Mouse (Mus musculus) right cerebral cortex, adult 2 months (tissue): Measurements from ENCODE around the gene Tbcb.
A peak's percentile ranks its signal among the peaks of the same experiment; 100 is the strongest.
"Not testable (repeated sequence)": the region's sequence is repeated elsewhere in the genome, so short reads cannot be mapped to it uniquely, and the experiment has no call there.

Experiments used
- DNase-seq, 2 experiments: peaks; one replicate each; pipeline ENCODE4 v3.0.0; 2021 to 2022; ENCODE audit warnings: low spot score in 2 of 2

Gene Tbcb

DNA sequence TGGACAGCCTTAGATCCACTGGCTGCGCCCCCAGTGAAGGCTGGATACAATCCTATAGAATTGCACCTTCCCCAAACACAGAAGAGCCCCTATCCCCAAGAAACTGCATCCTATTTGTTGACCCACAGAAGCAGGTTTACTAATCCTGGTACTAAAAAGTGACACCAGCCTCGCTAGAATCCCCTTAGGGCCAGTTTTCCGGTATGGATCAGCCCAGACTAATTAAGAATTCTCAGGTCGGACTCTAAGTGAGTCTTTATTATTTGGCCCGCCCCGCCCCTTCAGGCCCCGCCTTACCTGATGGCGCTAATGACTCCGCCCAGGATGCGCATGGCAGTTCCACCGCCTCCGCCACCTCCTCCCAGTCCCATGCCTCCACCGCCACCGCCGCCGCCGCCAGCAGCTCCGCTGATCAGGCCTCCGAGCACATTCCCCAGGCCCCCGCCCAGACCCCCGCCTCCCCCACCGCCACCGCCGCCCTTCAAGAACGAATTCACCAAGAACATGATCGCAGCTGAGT is 38.4 kb downstream of the Tbcb start:
- peak; percentile 66 to 72 for DNase-seq

DNA sequence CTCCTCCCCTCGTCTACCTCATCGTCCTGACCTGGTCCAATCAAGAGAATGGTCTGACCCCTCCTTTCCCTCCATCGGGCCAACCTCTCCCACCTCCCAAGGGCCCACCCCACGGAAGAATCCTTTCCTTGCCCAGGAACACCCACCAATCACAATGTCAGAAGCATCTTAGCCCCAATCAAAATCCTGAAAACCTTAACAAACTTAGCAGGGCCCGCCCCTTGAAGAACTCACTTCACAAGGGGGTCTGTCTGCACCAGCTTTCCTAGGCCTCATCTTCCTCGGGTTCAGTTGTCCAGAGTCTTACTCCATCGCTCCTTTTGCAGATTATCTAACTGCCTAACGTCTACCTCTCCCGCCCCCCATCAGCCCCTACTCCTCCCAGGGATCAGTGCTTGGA is 39.1 kb downstream of the Tbcb start:
- DNase-seq: no peak

GRCm38 (mm10) chr7:30192088-30192487 is 40.0 kb downstream of the Tbcb start:
- no peak for DNase-seq

DNA sequence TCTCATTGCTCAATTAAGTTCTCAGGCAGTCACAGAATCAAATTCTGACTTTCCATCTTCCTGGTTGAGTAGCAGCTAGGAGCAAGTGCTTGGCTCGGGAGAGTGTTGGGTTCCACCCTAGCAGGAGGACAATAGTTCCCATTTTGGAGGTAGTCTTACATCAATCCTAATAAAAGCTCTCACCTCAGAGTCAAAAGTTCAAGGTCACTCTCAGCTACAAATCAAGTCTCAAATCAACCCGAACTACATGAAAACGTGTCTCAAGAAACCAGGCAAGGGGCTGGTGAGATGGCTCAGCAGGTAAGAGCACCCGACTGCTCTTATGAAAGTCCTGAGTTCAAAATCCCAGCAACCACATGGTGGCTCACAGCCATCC is 43.0 kb downstream of the Tbcb start:
- no peak for DNase-seq

- no peak for DNase-seq
Observed at GRCm38 (mm10) chr7:30188344-30189115, 43.5 kb downstream of the Tbcb start.

DNA sequence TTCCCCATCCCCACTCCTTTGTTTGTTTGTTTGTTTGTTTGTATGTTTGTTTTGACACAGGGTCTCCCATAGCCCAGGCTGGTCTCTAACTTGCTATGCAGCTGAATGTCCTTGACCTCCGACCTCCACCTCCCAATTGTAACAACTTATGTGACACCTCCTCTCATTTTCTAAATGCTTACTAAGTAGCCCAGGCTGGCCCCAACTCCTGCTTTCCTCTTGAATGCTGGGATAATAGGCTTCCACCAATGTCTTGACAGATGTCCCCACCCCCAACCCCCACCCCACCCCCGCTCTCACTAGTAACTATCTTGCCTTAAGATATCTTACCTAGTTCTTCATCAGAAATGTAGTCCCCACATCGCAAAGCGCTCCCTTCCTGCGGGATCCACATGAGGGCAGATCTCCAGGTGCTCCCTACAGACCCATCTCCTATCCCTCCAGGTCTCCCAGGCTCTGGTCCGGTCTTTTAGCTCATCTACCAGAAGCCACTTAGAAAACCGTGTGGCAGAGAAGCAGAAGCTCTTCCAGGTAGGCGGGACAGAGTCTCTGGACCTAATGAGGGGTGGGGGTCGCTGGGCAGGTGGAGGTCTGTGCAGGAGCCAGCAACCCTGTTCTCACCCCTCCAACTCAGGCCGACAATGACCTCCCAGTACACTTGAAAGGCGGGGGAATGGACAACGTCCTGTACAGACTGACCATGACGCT is 47.3 kb downstream of the Tbcb start:
- DNase-seq: no peak

DNA sequence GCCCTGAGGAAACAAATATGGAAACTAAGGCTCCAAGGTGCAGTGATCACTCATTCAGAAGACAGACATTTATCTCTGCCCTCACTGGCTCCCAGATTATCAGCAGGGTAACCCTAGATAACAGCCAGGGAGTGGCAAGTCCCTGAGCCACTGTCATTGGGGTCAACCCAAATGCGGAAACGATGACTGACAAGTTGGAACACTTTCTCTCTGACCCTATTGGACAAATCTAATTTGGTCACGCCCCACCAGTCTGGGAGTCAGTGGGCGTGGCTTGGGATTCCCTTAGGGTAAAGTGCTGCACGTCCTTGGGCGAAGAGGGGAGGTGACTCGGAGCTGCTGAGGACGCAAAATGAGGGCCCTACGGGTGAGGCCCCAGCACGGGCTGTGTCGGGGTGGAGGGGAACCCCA is 48.2 kb downstream of the Tbcb start, which contains the start of gene Cox7a1:
Gene Cox7a1 (plus strand): TSS at position 266 of the 411 bp plus-strand sequence.
- DNase-seq: peak; percentile 56 to 58

GRCm38 (mm10) chr7:30183189-30183588 is 48.9 kb downstream of the Tbcb start:
- not testable (repeated sequence) for DNase-seq

DNA sequence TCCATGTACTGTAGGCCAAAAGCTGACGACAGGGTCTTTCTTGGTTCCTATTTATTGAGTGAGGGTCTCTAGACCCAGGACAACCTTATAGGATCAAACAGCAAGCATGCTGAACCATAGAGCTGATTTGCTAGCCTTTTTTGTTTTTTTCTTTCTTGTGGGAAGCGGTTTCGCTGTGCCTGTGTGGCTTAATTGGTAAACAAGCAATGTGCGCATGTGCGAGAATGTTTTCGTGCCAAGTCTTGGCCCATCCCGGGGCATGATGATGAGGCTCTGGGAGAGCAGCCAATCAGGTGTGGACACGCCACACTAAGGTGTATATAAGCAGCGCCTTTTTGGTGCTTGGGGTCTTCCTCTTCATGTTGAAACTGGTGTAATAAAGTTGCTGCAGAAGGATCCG is 50.1 kb downstream of the Tbcb start:
- not testable (repeated sequence) for DNase-seq

- peak; percentile 83 for DNase-seq
Observed at GRCm38 (mm10) chr7:30181308-30181707, 50.8 kb downstream of the Tbcb start.

DNA sequence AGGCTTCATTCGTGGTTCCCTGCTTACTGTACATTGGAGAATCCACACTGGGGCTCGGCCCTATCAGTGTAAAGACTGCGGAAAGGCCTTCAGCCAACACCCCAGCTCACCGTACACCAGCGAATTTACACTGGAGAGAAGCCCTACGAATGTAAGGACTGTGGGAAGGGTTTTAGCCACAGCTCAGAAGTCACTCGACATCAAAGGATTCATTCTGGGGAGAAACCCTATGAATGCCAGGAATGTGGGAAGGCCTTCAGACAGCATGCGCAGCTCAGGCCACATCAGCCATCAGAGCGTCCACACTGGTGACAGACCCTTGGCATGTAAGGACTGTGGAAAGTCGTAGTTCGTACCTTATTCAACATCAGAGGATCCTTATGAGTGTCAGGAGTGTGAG is 53.8 kb downstream of the Tbcb start:
- no peak for DNase-seq

DNA sequence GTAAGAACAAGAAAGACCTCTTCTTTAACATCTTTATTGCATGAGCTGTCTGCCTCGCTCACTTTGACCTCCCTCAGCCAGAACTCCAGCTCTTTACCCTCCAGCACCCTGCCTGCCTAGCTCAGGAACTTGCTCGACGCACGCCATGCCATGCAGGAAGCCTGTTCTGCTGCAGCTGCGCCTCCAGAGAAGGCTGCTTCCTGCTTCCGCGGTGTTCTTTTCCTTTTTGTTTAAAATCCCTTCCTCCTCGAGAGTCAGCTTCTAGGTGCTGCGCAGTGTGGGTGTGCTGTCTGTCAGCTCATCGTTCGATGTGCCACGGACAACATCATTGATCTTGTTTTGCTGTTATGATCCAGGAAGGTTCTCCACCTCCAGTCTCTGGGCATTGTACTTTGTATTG is 55.6 kb downstream of the Tbcb start:
- no peak for DNase-seq
